Mouse (Mus musculus) E14TG2a.4 (cell line): ENCODE measurements around the gene Acpp.

ENCODE experiments used
- H3K27me3 ChIP-seq: 2 replicates; pipeline ENCODE4 v1.6.1; 2014; ENCODE audit warnings: low read length, control low read depth; ENCODE audit not compliant: insufficient read depth
- H3K36me3 ChIP-seq: 2 replicates; pipeline ENCODE4 v1.6.1; 2014; ENCODE audit warnings: low read length, control low read depth; ENCODE audit not compliant: insufficient read depth
- H3K4me1 ChIP-seq: replicated peaks from 2 replicates; pipeline ENCODE4 v1.6.1; 2014; ENCODE audit warnings: low read depth, low read length, control low read depth
- H3K4me3 ChIP-seq: replicated peaks from 2 replicates; pipeline ENCODE4 v1.5.1; 2014; ENCODE audit warnings: mild to moderate bottlenecking, low read length
- H3K9me3 ChIP-seq: 2 replicates; pipeline ENCODE4 v1.6.1; 2014; ENCODE audit warnings: low read length, control low read depth
- CTCF ChIP-seq: conservative IDR thresholded peaks from 2 replicates; pipeline ENCODE4 v1.5.1; 2014; ENCODE audit warnings: low read length
- NANOG ChIP-seq: IDR thresholded peaks from 2 replicates; pipeline ENCODE4 v1.6.1; 2014; ENCODE audit warnings: borderline replicate concordance, low read length, mixed read lengths
- POU5F1 ChIP-seq: IDR thresholded peaks from 2 replicates; pipeline ENCODE4 v1.6.1; 2014; ENCODE audit warnings: low read length, borderline replicate concordance

Acpp gene

GRCm38 (mm10) chr9:104316351-104316750, 21.2 kb downstream of the Acpp start:
- peaks cover 4% of the 10 kb centered on the region; the same call in 1 of the 2 replicates for H3K4me1 ChIP-seq
- H3K36me3 ChIP-seq = no peaks in the 10 kb centered on the region
- H3K4me3 ChIP-seq = no peak overlapping the region
- no peaks in the 10 kb centered on the region for H3K9me3 ChIP-seq
- TF ChIP-seq NANOG (no peak), POU5F1 (no peak), CTCF (no peak)
- H3K27me3 ChIP-seq = peaks cover 2% of the 10 kb centered on the region; the same call in 1 of the 2 replicates

GRCm38 (mm10) chr9:104315499-104315898, 22.0 kb downstream of the Acpp start:
- no peaks in the 10 kb centered on the region for H3K36me3 ChIP-seq
- H3K4me3 ChIP-seq = no peak overlapping the region
- no peaks in the 10 kb centered on the region for H3K9me3 ChIP-seq
- TF ChIP-seq CTCF (peak; percentile 38), NANOG (no peak)
- H3K4me1 ChIP-seq = peaks cover 4% of the 10 kb centered on the region; the same call in 1 of the 2 replicates
- no peaks in the 10 kb centered on the region; the same call in 1 of the 2 replicates for H3K27me3 ChIP-seq

DNA sequence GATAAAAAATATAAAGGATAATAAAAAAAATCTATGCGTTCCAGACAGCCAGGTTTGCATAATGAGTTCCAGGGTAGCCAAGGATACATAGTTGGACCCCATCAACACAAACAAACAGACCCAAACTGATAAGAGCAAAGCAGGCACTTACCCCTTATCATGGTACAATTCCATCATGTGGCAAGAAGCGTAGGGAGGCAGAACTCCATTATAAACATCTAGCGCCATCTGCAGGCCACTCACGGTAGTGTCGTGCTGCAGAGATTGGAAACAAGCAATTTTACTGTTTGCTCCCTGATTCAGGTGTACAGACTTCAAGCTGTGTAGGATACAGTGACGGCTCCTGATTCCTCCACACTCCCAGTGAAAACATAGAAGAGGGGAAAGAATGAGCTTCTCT, 30.8 kb downstream of the Acpp start:
- TF ChIP-seq POU5F1 = no peak
- peak; percentile 99 for TF ChIP-seq CTCF
- no peak for TF ChIP-seq NANOG
- Histone ChIP-seq H3K36me3 (no peaks in the 10 kb centered on the region), H3K27me3 (0 out of 2 replicates have a peak, but pooled peaks cover 4% of the 10 kb centered on the region), H3K9me3 (no peaks in the 10 kb centered on the region), H3K4me1 (no peaks in the 10 kb centered on the region), H3K4me3 (no peak overlapping the region)

DNA sequence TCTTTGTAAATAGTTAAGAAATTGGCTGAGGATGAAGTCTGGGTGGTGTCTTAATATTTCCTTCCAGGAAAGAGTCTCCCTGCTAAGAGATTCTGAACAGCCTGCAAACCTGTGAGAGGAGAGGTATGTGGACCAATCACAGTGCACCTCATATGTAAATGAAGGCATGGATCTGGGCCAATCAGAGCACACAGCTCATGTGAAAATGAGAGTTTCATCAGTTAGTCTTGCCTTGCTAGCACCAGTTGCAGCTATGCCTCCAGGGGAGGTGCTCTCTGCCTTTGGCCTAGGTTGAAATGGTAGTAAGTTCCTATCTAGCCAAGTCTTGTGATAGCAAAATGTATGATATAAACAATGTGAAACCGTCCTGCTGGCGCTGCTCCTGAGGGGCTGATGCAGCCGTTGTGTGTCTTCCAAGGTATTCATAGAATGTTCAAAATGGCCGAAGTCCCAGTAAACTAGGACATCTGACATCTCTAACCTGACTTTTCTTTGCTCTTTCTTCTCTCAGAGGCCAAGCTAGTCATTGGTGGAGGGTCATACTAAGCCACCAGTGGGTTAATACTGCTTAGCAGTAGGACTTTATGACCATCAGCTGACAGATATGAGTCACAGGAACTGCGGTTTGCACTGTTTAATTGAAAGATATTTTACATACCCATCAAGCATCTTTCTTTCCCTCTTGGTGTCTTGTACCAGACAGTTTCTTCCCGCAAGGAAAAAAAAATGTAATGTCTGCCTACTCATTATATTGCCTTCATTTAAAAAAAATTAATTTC, 32.0 kb downstream of the Acpp start:
- TF ChIP-seq NANOG (no peak), POU5F1 (no peak), CTCF (no peak)
- Histone ChIP-seq H3K4me1 (peaks cover 6% of the 10 kb centered on the region), H3K27me3 (0 out of 2 replicates have a peak, but pooled peaks cover 9% of the 10 kb centered on the region), H3K36me3 (no peaks in the 10 kb centered on the region), H3K9me3 (no peaks in the 10 kb centered on the region), H3K4me3 (no peak overlapping the region)

DNA sequence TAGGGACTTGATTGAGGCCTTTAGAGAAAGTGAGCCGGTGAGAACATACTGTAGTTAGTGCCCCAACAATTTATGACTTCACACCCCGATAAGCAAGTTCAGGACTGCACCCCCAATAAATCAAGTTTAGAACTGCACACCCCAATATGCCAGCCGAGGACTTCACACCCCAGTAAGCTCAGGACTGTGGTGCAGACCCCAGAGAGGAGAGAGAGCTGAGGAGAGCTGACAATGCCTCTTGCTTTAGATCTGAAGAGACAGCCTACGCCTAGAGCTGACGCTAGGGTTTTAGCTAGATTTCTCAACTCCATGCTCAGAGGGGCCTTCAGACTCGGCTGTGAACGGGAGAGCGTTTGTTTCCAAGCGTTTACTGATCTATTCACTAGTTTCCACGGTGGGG, 32.7 kb downstream of the Acpp start:
- Histone ChIP-seq H3K36me3 (no peaks in the 10 kb centered on the region), H3K27me3 (peaks cover 16% of the 10 kb centered on the region; the same call in 1 of the 2 replicates), H3K4me3 (no peak overlapping the region), H3K9me3 (no peaks in the 10 kb centered on the region), H3K4me1 (peaks cover 11% of the 10 kb centered on the region)
- no peak for TF ChIP-seq POU5F1
- TF ChIP-seq NANOG = no peak
- no peak for TF ChIP-seq CTCF

DNA sequence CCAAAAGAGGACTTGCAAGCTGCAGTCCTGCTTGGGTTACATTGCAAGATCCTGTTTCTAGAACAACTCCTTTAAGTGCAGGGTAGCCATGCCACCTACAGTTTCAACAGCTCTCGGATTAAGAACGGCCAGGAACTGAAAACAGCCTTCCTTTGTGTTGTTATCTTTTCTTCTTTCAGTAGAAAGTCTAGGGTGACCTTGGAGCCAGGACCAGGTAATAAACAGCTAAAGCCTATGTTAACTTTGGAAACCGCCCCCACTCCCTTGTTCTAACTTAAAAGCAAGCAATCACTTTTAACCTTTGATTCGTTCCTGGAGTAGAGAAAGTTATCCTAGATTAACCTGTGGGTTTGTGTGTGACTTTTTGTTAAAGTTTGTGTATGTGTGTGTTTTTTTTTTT, 33.2 kb downstream of the Acpp start:
- no peak for TF ChIP-seq POU5F1
- TF ChIP-seq CTCF = no peak
- no peak for TF ChIP-seq NANOG

DNA sequence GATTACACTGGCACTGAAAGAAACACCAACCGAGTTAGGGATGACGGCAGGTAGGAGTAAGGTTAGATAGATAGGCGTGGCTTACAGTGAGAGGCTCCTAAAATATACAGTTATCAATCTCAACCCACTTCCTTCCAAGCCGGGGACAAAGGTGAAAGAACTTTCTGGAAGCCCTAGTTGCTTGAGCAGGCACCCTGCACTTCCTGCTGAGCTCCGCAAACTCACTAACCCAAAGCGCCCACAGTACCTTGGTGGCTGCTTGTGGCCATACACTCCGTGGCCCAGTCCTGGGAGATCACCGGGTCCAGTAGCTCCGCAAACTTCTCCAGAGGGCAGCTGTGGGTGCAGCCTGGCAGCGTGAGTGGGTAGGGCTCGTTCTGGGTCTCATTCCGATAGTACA, 37.0 kb downstream of the Acpp start:
- peaks cover 11% of the 10 kb centered on the region for H3K4me1 ChIP-seq
- H3K9me3 ChIP-seq = no peaks in the 10 kb centered on the region
- H3K27me3 ChIP-seq = peaks cover 23% of the 10 kb centered on the region
- H3K4me3 ChIP-seq = peak overlapping the region; percentile 58
- H3K36me3 ChIP-seq = no peaks in the 10 kb centered on the region
- TF ChIP-seq CTCF (no peak), POU5F1 (no peak), NANOG (no peak)

More for the DNA sequence above, 33.2 kb downstream of the Acpp start:
- Histone ChIP-seq H3K4me3 (no peak overlapping the region), H3K36me3 (no peaks in the 10 kb centered on the region), H3K27me3 (peaks cover 20% of the 10 kb centered on the region; the same call in 1 of the 2 replicates), H3K9me3 (no peaks in the 10 kb centered on the region), H3K4me1 (peaks cover 11% of the 10 kb centered on the region)

- Histone ChIP-seq H3K4me3 (no peak overlapping the region), H3K4me1 (peaks cover 11% of the 10 kb centered on the region), H3K9me3 (no peaks in the 10 kb centered on the region), H3K27me3 (peaks cover 23% of the 10 kb centered on the region), H3K36me3 (no peaks in the 10 kb centered on the region)
- no peak for TF ChIP-seq CTCF
- no peak for TF ChIP-seq NANOG
- no peak for TF ChIP-seq POU5F1
Observed at GRCm38 (mm10) chr9:104297041-104297440, 40.5 kb downstream of the Acpp start.
